Mouse (Mus musculus) stomach, postnatal 0 days (tissue): ENCODE measurements around the gene Gpank1.

Experiments
- CTCF ChIP-seq: IDR thresholded peaks from 2 replicates; pipeline ENCODE4 v1.5.1; 2016; ENCODE audit warnings: antibody characterized with exemption, low read depth, mild to moderate bottlenecking, moderate library complexity
- EP300 ChIP-seq: optimal IDR thresholded peaks from 2 replicates; pipeline ENCODE3; 2016; ENCODE audit warnings: antibody characterized with exemption

DNA sequence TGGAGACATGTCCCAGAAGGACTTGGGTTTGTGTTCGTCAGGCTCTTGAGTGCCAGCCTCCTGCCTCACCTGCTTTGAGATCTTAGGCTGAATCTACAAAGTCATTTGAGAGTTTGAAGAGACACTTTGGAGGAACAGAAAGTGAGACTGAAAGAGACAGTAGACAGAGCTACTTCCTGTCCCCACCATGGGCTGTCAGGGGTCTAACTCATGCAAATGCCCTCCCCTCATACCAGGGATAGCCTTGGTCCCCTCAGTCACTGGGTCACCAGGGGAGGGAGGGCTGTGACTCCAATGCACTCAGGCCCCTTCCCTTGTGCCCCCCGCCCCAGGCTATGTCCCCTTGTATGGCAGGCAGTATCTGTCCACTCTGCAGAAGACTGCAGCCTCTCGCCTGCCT is 52.1 kb downstream of the Gpank1 start:
- TF ChIP-seq CTCF: no peak
- TF ChIP-seq EP300: no peak
